Mouse (Mus musculus): ENCODE data around the gene Nkx2-5.

Nkx2-5 gene

DNA sequence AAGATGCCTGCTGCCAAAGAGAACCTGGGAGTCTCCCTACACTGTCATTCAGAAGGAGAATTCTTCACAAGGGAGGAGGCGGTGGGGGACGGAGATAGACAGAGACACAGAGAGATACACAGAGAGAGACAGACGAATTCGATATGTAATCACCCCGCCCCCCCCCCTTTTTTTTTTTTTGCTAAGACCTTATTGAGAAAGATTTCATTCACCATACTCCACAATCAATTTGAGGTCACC, at the start of gene Nkx2-5:
Gene Nkx2-5, minus strand, starts transcription at position 101 of the 240 bp plus-strand sequence.
- no peak for DNase-seq

DNA sequence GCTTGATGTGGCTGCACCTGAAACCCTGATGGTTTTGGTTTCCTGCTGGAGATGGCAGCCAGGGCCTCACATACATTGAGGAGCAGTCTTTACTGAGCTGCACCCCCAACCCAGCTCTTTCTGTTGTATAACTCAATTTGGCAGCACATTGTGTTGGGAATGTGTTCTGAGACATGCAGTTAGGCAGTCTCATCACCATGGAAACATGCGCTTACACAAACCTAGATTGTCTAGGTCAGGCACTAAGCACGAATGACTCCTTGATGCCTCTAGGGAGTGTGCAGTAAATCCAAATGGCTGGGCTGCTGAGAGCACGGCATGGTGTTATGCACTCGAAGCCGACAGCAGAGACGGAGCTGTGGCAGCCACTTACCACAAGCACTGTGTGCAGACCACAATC, 49.5 kb upstream of the Nkx2-5 start:
- no peak for DNase-seq

DNA sequence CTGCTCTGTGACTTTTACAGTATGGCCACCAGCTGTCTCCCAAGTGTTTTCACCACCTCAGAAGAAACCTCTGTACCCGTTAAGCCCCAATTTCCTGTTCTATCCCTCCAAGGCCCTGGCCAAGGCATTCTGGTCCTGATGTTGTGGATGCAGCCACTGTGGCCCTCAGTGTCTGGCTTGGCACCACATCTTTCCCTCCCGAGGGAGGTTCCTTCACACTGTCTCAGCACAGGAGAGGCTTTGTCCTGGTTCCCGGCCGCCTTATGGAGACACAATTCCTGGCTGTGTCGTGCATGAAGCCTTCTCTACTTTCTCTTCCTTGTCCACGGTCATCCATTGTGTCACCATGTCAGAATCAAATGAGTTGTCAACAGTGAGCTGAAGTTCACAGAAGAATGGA, 48.7 kb upstream of the Nkx2-5 start:
- no peak for DNase-seq

DNA sequence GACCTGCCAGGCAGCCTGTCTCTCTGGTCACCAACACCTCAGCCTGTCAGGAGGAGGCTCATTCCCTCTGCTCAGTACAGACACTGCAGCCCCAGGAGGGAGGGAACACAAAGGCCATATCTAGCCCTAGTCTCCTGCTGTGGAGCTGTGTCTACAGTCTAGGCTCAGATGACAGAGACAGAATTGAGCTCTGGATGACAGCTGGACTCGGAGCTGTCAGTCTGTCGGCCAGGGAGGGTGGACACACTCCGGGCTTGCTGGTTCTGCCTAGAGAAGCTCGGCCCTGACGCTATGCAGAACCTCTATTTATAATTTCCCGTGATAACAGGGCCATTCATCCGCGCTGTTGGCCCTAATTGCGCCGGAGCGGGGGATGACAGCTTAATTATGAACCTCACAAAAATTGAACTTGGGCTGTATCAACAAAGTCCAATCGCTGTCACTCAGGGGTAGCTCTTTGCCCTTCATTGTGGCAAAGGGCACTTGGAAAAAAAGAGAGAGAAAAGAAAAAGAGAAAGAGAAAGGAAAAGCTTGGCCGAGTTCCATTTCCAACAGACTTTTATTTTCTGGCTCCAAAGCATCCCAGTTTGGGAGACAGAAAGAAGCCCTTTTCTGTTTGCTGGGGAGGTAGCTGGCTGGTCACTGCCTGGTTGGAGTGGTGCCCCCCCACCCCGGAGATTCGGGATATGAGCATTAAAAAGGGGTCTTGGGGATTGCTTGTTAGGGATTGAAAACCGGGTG, 48.0 kb upstream of the Nkx2-5 start:
- no peak for DNase-seq

DNA sequence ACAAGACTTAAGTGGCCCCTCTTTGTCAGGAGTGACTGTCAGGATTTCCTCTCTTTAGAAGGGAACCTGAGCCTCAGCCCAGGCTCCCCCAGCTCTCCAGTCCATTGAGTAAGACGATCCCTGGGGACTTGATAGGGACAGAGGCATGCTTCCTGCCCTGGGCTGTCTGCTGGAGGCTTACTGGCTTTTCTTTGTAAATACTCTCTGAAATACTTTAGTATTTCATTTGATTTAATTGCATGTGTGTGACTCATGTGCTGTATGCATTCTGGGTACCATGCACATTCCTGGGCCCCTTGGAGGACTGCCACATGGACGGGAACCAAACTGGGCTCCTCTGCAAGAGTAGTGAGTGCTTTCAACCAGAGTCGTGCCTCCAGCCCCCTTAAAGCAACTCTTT, 43.1 kb upstream of the Nkx2-5 start:
- DNase-seq, result no peak

DNA sequence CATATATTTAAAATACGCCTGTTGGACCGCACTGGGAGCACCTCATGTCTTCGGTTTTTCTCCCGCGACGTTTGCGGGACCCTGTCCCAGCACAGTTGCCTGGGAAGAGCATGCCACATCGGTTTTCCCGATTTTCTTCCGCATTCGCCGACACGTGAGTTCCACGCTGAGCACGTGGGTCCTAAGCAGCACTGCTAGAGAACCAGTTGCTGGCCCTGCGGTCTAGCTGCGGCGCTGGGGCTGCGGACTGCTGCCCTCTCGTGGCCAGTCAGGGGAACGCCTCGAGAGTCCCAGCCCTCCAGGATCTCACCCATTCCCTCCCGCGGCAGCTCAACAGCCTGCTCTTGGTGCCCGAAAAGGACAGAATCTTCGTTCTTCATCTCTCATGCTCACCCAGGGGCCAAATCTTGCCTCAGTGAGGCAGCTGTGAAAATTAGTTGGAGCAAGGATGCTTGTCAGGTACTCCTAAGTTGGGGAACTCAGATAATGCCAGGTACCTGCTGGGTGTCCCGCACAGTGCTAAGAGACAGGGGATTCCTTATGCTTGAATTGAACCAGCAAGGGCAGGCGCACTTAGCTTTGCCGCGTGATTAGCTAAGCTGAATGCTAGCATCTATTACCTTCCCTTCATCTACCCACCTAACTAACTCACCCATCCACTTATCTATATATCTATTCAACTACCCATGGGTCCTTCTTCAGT, 41.4 kb upstream of the Nkx2-5 start:
- DNase-seq, result peak; percentile 91

DNA sequence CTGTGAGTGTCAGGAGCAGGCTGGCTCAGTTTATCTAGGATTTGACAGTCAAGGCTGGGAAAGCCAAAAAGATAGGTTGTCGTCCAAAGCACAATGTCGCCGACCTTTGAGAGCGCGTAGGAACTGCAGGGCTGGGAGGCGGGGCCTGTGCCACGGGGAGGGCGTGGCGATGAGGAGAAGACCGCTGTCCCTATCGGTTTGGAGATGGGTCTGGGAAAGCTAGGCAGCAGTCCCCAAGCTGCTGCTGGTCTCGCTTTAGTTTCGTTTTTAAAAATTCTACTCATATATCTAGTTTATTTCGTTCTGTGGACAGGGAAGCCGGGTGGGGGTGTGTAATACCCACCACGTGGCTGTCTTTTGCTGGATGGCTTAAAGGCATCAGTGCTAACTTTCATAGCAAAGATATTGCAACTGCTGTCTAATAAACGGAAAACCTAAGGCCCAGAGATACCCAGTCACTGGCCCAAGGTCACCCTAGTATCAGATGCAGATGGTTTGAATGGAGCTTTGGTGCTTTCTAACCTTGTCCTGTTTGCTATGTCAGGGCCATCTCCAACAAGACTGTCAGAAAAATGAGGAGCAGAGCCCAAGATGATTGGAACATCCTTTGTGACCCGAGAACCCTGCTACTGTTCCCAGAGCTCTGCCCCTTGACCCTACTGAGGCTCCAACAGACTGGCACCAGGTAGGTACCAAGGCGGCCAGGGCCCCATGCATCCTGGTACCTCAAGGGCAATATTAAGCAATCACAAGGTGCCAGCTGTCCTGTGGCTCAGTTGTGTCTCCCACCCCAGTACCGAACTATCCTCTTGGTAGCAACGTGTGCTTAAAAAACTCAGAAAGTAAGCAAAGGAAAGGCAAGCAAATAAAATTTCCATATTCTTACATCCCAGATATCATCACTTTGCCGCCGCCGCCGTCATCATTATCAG, 40.5 kb upstream of the Nkx2-5 start:
- peak; percentile 92 for DNase-seq

DNA sequence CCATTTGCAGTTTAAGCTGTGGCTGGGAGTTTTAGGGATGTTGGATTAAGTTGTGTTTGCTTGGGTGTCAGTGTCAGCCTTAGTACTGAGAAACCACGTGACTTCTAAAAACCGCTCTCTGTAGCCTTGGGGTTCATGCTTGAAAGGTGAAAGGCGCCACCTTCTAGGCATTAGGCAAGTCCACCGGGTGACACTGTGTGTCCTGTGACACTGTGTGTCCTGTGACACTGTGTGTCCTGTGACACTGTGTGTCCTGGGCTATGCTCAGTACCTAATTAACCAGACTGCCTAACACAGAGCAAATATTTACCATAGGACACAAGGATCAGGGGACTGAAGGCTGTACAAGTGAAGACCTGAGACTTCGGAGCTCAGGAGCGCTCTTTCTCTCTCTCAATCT, 38.8 kb upstream of the Nkx2-5 start:
- DNase-seq, result no peak

DNA sequence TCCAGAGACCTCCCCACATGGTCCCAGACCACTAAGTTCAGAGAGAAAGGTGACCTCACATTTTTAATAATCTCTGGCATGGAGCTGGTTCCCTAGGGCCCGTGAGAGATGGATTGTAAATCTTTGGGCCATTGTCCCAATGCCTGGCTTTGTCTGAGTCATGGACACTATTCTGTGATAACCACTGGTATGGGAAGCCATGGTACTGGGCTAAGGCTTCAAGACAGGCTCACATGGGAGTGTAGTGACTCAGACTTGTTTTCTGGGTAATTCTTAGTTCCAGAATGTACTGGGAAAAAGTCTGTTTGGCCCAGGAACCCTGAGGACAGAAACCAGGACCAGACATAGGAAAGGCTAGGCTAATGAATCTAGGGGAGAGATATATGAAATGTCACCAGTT, 37.9 kb upstream of the Nkx2-5 start:
- DNase-seq, result no peak

DNA sequence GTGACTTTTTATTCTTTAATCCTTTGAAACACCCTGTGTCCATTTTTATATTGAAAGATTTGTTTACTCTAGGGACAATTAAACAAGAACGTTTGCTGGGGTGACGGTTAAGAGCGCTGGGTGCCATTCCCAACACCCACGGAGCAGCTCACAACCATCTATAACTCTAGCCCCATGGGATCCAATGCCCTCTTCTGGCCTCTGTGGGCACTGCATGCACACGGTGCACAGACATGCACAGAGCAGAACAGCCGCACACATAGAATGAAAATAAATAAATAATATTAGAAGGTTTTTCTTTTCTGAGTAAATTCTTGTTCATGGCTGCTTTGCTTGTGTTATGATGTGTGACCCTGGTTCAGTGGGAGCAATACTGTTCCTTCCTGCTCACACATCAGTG, 34.4 kb upstream of the Nkx2-5 start:
- no peak for DNase-seq

DNA sequence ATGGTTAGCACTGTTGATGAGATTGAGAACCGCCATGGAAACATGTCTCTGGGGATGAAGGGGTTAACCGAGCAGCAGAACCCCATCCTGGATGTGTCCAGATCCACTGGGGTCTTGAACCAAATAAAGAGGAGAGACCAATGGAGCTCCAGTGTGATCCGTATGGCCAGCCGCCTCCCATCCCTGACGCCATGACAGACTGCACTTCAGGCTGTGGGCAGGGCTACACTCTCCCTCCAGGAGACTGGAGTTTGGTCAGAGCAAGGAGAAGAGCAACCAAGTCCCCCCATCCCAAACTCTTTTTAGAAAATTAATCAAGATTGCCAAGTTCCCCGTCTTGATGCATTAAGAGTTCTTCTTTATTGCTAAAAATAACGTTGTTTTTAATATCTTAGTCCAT, 33.1 kb upstream of the Nkx2-5 start:
- no peak for DNase-seq

DNA sequence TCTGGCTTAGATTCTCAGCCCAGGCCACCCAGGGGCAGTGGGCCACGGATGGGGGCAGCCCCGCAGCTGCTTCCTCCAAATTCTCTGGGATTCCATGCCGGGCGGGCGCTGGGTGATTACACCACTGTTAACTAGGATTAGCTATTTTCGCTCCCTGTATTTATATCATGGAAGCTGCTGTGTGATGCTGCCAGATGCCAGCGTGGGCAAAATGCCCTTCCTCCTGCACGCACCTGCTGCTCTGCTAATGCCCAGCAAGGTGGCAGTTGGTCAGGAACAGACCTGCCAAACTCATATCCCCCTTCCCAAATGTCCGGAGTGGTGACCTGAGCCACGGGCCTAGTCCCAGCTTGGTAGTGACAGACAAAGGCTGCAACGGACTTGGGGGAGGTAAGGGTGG, 29.7 kb upstream of the Nkx2-5 start:
- no peak for DNase-seq

DNA sequence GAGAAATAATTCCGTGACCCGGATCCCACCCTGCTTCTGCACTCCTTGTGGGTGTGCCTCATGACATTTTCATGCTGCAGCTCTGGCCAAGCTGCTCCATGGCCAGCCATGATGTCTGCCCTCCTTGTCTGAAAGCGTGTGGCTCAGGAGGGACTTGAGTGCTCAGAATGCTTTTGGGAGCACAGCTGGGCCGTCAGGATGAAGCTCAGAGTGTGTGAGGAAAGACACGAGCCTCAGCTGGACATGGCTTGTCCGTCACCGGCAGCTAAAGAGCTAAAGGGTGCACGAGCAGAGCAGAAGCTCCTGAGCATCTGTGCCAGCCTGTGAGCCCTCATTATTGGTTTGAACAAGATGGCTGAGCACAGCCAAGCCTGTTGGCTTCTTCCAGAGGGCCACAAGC, 28.7 kb upstream of the Nkx2-5 start:
- no peak for DNase-seq

DNA sequence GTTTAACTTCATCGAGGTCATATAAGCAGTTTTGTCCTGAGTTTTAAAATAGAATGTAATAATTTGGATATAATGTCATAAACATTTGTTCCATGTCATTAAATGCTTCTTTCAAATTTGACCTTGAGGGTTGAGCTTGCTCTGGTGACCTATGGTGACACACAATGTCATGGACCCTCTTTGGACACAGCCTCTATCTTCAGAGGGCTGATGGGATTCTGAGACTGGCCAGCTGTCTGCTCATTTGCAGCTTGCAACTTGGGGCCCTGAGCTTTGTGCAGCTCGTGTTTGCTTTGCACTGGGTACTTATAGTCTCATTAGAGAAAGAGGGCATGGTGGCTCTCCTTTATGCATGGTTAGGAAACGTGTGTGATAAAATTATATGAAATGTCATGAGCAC, 28.1 kb upstream of the Nkx2-5 start:
- DNase-seq, result no peak

DNA sequence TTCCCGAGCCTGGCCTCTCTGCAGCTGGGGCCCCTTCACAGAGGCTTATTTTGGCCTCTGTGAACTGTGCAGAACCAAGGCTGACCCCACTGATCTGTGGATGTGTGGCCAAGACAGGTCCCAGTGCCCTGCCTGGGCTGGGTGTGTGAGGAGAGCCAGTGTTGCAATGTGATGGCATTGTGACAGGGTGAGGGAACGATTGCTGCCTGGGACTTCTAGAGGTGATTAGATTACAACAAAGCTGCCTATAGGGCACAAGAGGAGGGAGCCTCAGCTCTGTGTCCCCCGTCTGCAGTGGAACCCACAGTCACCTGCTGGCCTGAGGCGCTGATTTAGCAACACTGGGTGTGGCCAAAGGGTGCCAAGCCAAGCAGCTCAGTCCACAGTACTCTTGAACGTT, 23.9 kb upstream of the Nkx2-5 start:
- DNase-seq, result no peak

DNA sequence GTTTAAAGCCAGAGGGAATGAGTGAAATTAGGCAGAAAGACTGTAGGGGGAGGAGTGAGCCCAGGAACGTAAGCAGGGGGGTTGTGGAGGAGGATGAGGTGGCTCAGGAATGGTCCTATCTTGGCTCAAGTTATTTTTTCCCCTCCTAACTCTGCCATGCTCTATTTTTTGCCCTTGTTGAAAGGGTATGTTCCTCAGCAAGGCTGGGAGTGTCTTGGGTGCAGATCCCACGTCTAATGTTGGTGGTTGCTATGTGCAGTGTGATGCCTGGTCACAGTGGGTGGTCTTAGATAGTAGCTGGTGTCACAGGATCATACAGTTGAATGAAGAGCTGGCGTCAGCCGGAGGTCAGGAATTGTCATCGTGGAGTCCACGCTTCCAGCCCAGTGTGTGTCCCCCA, 20.3 kb upstream of the Nkx2-5 start:
- no peak for DNase-seq

DNA sequence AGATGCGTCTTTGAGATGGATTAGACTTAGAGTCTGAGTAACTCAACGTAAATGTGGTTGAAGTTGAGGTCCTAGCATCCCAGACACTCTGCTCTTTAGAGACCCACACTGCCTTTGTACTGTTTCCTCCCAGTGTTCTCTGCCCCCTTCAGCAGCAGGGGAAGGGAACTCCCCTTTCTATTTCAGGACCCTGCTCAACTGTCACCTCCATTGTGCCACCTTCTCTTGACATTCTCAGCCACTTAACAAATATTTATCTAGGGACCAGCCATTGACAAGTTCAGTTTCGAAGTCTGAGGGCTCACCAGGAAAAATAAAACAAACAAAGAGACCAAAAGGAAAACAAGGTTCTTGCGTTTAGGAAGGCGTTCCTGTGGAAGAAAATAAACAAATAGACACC, 19.5 kb upstream of the Nkx2-5 start:
- DNase-seq, result no peak

DNA sequence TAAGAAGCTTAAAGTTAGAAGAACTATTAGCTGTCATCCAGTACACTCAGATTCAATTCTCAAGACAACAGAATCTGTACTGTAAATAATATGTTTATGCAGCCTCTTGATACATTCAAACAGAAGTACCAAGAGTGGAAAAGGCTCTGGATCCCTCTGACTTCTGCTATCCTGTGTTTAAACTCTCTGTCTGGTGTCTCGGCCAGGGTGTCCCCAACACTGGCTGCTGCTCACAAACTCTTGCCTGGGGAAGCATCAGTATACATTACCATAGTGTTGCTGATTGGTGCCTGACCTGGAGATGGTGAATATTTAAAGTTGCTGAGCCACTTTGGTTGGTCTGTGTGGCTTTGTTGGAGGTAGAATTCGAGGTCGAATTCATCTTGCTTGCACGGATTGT, 17.0 kb upstream of the Nkx2-5 start:
- DNase-seq, result no peak

DNA sequence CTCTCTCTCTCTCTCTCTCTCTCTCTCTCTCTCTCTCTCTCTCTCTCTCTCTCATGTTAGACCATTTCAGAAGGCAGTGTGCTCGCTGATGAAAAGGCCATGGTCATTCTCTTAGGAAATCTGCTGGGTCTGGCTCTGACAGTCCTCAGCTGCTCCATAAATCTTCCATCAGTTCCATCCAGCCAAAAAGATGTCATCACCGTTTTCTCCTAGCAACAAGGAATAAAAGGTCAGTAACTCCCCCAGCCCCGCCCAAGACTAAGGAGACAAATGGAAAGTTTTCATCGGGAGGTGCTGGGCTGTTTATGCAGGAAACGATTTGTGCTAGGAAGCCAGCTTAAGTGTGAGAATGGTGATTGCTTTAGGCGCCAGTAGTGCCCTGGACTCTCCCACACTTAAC, 16.6 kb upstream of the Nkx2-5 start:
- DNase-seq, result peak; percentile 89

DNA sequence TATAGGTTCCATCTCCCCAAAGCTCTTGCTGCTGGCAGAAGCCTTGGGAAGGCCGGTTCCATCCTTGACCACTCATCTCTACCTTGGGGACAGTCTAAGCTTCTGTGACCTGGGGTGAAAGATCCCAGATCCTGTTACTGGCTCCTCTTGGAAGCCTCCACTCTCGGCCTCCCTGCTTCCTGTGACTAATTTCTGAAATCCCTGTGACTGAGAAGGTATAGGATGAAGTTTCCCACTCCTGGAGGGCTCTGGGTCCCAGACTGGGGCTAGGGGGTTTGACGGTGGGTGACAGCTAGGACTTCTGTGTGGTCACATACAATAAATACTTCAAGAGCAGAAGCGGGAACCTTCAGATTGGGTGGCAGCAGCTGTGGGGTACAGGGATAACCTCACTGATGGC, 16.1 kb upstream of the Nkx2-5 start:
- no peak for DNase-seq

DNA sequence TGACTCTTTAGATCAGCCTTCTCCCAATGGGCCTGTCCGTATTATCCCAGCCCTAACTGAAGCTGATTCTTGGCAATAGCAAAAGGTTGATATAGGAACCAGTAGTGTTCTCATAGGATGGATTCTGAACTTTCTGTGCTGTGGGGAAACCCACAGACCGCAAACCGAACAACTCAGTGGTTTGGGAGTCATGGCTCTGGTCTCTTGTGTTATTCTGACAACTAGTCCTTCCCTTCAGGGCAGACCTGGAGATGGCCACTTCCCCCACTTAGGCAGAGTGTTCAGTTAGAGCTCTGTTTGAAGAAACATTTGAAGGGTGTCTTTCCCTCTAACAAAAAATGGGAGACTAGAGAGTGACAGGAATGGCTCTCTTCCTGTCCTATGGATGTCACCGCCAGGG, 7.5 kb upstream of the Nkx2-5 start:
- no peak for DNase-seq

DNA sequence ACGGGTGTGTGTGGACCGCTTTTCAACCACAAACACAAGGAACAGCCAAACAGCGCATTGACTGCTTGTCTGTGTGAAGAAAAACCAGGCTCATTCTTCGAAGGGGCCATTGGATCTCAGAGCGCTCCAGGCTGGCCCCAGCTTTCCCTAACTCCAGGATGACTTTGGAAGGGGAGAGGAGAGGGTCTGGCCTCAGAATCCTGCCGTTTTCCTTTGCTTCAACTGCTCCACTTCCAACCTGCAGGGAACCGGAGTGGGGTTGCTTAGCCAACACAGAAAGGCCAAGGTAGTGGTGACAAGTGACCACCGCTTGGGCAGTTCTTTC, 6.3 kb upstream of the Nkx2-5 start:
- DNase-seq, result no peak

DNA sequence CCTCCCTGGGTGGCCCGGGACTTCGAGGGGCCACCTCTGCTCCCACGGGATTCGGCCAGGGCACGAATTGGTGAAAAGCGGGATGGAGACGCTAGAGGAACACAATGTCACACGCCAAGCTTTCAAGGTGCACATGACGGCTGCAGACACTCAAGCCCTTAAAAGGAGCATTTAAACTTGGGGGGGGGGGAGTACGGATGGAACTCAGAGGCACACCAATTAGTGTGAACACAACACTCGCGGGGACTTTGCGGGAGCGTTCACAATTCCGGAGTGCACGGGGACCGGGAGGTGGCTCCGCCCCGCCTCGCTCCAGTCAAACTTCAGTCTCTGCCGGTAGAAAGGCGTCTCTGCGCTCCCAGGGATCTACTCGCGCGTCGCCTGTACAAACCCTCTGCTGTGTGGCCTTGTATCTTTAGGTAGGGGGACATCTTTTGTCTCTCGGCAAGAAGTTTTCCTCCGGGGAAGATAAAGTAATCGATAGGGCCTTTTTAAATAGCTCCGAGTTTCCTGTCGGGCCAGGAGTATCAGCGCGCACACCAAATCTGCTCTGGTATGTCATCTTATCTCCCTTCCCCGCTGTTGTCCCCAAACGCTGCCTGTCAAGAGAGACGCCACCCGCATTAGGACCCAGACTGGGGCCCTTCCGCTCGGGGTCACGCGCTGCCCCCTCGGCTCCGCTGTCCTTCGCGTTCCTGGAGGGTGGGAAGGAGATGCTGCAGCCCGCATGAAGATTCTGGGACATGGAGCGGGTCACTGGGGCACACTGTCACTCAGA, 5.7 kb upstream of the Nkx2-5 start:
- no peak for DNase-seq

Data from lung, postnatal 10 days (tissue).